Mouse (Mus musculus) CH12.LX (cell line): Measurements from ENCODE around the gene Pfkfb4. TPM values are rescaled to one million over a fixed set of nuclear protein-coding genes. Genes with fewer than 3 reads are reported as not detected.

Experiments used
- DNase-seq: peaks from one replicate; pipeline ENCODE4 v3.0.0-alpha.2; 2013; ENCODE audit errors: extremely low read depth
- H3K27ac ChIP-seq: 2 replicates; pipeline ENCODE4 v1.5.1; 2012; ENCODE audit warnings: low read depth, mild to moderate bottlenecking, control low read depth, moderate library complexity; ENCODE audit not compliant: insufficient read depth
- H3K27me3 ChIP-seq: replicated peaks from 2 replicates; pipeline ENCODE3; 2012; ENCODE audit warnings: inconsistent platforms
- H3K36me3 ChIP-seq, 2 experiments: replicated peaks in 1 of 2; 2 replicates each; pipeline versions ENCODE3 to v1.6.1; 2012; ENCODE audit warnings: inconsistent platforms in 1 of 2, low read length in 1 of 2, mild to moderate bottlenecking in 1 of 2, mixed read lengths in 1 of 2, moderate library complexity in 1 of 2; ENCODE audit not compliant: control insufficient read depth in 1 of 2, insufficient read depth in 1 of 2
- H3K4me1 ChIP-seq, 2 experiments: 2 replicates each; pipeline ENCODE4 v1.6.1; 2012; ENCODE audit warnings: inconsistent platforms in 1 of 2, moderate library complexity in 1 of 2; ENCODE audit not compliant: insufficient read depth in 2 of 2, control insufficient read depth in 1 of 2
- H3K4me2 ChIP-seq: 2 replicates; pipeline ENCODE4 v1.6.1; 2012; ENCODE audit warnings: low read depth, mild to moderate bottlenecking, control low read depth; ENCODE audit not compliant: poor library complexity, insufficient read depth, severe bottlenecking
- H3K4me3 ChIP-seq, 3 experiments: fragments of 150-350 bp in 1 of 3; sonication (generic) in 1 of 3; replicated peaks in 1 of 3; 2 replicates each; pipeline versions ENCODE3 to v1.5.1; 2011 to 2012; ENCODE audit warnings: low read depth in 2 of 3, low read length in 2 of 3, mild to moderate bottlenecking in 2 of 3, moderate library complexity in 2 of 3, control low read depth in 1 of 3, improper control_type of control experiment in 1 of 3, inconsistent platforms in 1 of 3, mixed read lengths in 1 of 3; ENCODE audit not compliant: poor library complexity in 1 of 3
- H3K79me2 ChIP-seq: replicated peaks from 2 replicates; pipeline ENCODE4 v1.6.1; 2012; ENCODE audit warnings: mild to moderate bottlenecking, moderate library complexity; ENCODE audit not compliant: control insufficient read depth, poor library complexity, insufficient read depth, severe bottlenecking; ENCODE audit errors: extremely low read depth
- H3K9ac ChIP-seq: 2 replicates; pipeline ENCODE4 v1.6.1; 2012; ENCODE audit warnings: low read depth, mild to moderate bottlenecking, control low read depth, moderate library complexity; ENCODE audit not compliant: insufficient read depth
- H3K9me3 ChIP-seq: replicated peaks from 2 replicates; pipeline ENCODE3; 2012; ENCODE audit warnings: low read length, inconsistent platforms, mixed read lengths
- BHLHE40 ChIP-seq: IDR thresholded peaks from 2 replicates; pipeline ENCODE4 v1.6.1; 2011; ENCODE audit warnings: mild to moderate bottlenecking, low read depth, low read length, improper control_type of control experiment
- CHD1 ChIP-seq: IDR thresholded peaks from 2 replicates; pipeline ENCODE4 v1.6.1; 2012; ENCODE audit warnings: low read depth, low read length, improper control_type of control experiment, inconsistent platforms
- E2F4 ChIP-seq: IDR thresholded peaks from 2 replicates; pipeline ENCODE4 v1.6.1; 2011; ENCODE audit warnings: low read depth, low read length, improper control_type of control experiment; ENCODE audit not compliant: insufficient replicate concordance
- ELF1 ChIP-seq: IDR thresholded peaks from 2 replicates; pipeline ENCODE4 v1.6.1; 2014; ENCODE audit warnings: low read depth, mild to moderate bottlenecking, inconsistent platforms, low read length, improper control_type of control experiment
- ETS1 ChIP-seq: conservative IDR thresholded peaks from 2 replicates; pipeline ENCODE4 v1.6.1; 2012; ENCODE audit warnings: low read depth, mild to moderate bottlenecking, inconsistent platforms, low read length, improper control_type of control experiment, moderate library complexity
- IRF4 ChIP-seq: IDR thresholded peaks from 2 replicates; pipeline ENCODE4 v1.6.1; 2014; ENCODE audit warnings: low read depth, mild to moderate bottlenecking, inconsistent platforms, low read length, improper control_type of control experiment
- MAX ChIP-seq: IDR thresholded peaks from 2 replicates; pipeline ENCODE4 v1.6.1; 2011; ENCODE audit warnings: low read length, improper control_type of control experiment
- MEF2A ChIP-seq: IDR thresholded peaks from 2 replicates; pipeline ENCODE4 v1.6.1; 2014; ENCODE audit warnings: low read depth, mild to moderate bottlenecking, inconsistent platforms, low read length, improper control_type of control experiment, borderline replicate concordance
- MYC ChIP-seq: IDR thresholded peaks from 2 replicates; pipeline ENCODE4 v1.6.1; 2011; ENCODE audit warnings: low read depth, mild to moderate bottlenecking, improper control_type of control experiment, low read length
- NELFE ChIP-seq: IDR thresholded peaks from 2 replicates; pipeline ENCODE4 v1.6.1; 2011; ENCODE audit warnings: low read depth, low read length, improper control_type of control experiment
- NRF1 ChIP-seq: IDR thresholded peaks from 2 replicates; pipeline ENCODE4 v1.6.1; 2014; ENCODE audit warnings: low read depth, mild to moderate bottlenecking, inconsistent platforms, low read length, improper control_type of control experiment, moderate library complexity
- PAX5 ChIP-seq: IDR thresholded peaks from 2 replicates; pipeline ENCODE4 v1.6.1; 2012; ENCODE audit warnings: low read length, inconsistent platforms, mixed read lengths
- POLR2A ChIP-seq: IDR thresholded peaks from 2 replicates; pipeline ENCODE4 v1.6.1; 2011; ENCODE audit warnings: low read depth, mild to moderate bottlenecking, improper control_type of control experiment, low read length
- RAD21 ChIP-seq: IDR thresholded peaks from 2 replicates; pipeline ENCODE4 v1.6.1; 2011; ENCODE audit warnings: low read depth, mild to moderate bottlenecking, low read length, improper control_type of control experiment, moderate library complexity
- RCOR1 ChIP-seq: conservative IDR thresholded peaks from 2 replicates; pipeline ENCODE4 v1.6.1; 2012; ENCODE audit warnings: low read depth, mild to moderate bottlenecking, inconsistent platforms, low read length, improper control_type of control experiment
- SMC3 ChIP-seq: IDR thresholded peaks from 2 replicates; pipeline ENCODE4 v1.6.1; 2011; ENCODE audit warnings: low read depth, low read length, improper control_type of control experiment
- TBP ChIP-seq: conservative IDR thresholded peaks from 2 replicates; pipeline ENCODE4 v1.6.1; 2011; ENCODE audit warnings: low read depth, low read length, improper control_type of control experiment
- TCF12 ChIP-seq: IDR thresholded peaks from 2 replicates; pipeline ENCODE4 v1.6.1; 2014; ENCODE audit warnings: low read depth, mild to moderate bottlenecking, inconsistent platforms, low read length, improper control_type of control experiment
- USF1 ChIP-seq: IDR thresholded peaks from 2 replicates; pipeline ENCODE4 v1.6.1; 2014; ENCODE audit warnings: low read depth, mild to moderate bottlenecking, inconsistent platforms, low read length, improper control_type of control experiment
- ZC3H11A ChIP-seq: IDR thresholded peaks from 2 replicates; pipeline ENCODE4 v1.6.1; 2012; ENCODE audit warnings: low read depth, mild to moderate bottlenecking, inconsistent platforms, low read length, improper control_type of control experiment
- ZKSCAN1 ChIP-seq: IDR thresholded peaks from 2 replicates; pipeline ENCODE4 v1.6.1; 2012; ENCODE audit warnings: low read depth, inconsistent platforms, low read length, improper control_type of control experiment, borderline replicate concordance
- dilution Hi-C: fragments of 300-500 bp; cut with MboI; formaldehyde crosslinking; loops from 2 replicates; pipeline ENCODE4 v1.14.3; 2020; ENCODE audit warnings: low sequenced_read_pairs; ENCODE audit not compliant: extremely low pct_unique_long_range_greater_than_20kb, extremely low pct_ligation_motif_present
- in situ Hi-C: fragments of 300-500 bp; cut with MboI; formaldehyde crosslinking; loops from 3 replicates; pipeline ENCODE4 v1.14.3; 2019; ENCODE audit warnings: low sequenced_read_pairs, low pct_ligation_motif_present, low pct_unique_long_range_greater_than_20kb, mixed read lengths
- polyA plus RNA-seq: library from polyadenylated mRNA; unstranded; fragments of >175 nt; gene quantifications from 2 replicates; pipeline ENCODE4 v1.2.1, GENCODE M21; 2012; ENCODE audit warnings: low read depth; ENCODE audit not compliant: insufficient read length
- total RNA-seq, 2 experiments: library from RNA; depleted of rRNA; stranded (reverse); fragments of 300-350 nt in 1 of 2; fragments of >200 nt in 1 of 2; gene quantifications; 2 replicates each; pipeline ENCODE4 v1.2.3; 2012 to 2014

Pfkfb4 gene
- total and polyA plus RNA-seq, 3 experiments, result 5.1 to 6.7 (median 5.9) TPM

DNA sequence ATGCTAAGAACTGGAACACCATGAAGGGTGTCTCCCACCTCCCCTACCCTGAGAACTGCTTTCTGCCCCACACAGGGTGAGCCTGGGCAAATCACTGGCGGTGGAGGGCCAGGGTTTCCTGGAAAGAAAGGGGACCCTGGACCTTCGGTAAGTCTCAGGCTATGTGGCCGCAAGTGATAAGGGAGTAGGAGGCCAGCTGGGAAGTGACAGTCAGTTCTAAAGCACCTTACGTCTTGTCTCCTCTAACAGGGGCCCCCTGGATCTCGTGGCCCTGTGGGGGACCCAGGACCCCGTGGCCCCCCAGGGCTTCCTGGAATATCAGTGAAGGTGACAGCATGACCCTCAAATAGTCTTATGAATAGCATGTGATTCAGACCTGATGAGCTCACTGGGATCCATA, 27.2 kb upstream of the Pfkfb4 start:
- in situ Hi-C loops, result no loop called here

DNA sequence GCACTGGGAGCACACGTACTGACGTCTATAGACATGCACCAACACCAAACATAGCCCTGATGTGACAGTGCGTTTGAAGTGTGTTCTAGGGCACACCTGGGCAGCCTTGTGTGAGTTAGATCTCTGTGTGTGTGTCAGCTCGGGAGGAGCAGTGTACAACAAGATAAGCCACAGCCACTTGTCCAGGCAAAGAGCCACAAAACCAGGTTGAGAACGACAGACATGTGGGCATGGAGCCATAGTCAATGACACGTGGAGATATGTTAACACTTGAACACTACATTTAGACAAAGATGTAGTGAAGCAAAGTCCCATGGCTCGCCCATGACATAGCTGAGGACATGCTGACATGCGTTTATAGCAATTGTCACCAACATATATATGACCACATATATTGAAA, 21.0 kb upstream of the Pfkfb4 start:
- H3K4me2 ChIP-seq, result no peak overlapping the region
- H3K9me3 ChIP-seq, result no peaks in the 10 kb centered on the region
- dilution Hi-C loops, result no loop called here
- no peak for DNase-seq
- H3K9ac ChIP-seq, result no peak overlapping the region
- no peaks in the 10 kb centered on the region for H3K4me1 ChIP-seq
- TF ChIP-seq NELFE (no peak), CHD1 (no peak), PAX5 (no peak), TBP (no peak)
- H3K36me3 ChIP-seq, result peaks cover 0 to 39% of the 10 kb centered on the region in 2 experiments
- H3K27me3 ChIP-seq, result no peaks in the 10 kb centered on the region
- H3K4me3 ChIP-seq, result no peak overlapping the region
- in situ Hi-C loops, result no loop called here
- no peak overlapping the region for H3K27ac ChIP-seq
- H3K79me2 ChIP-seq, result no peaks in the 10 kb centered on the region

More for the DNA sequence above, 27.2 kb upstream of the Pfkfb4 start:
- no peaks in the 10 kb centered on the region for H3K9me3 ChIP-seq
- H3K4me1 ChIP-seq, result no peaks in the 10 kb centered on the region
- no peaks in the 10 kb centered on the region for H3K79me2 ChIP-seq
- peaks cover 0 to 27% of the 10 kb centered on the region in 2 experiments for H3K36me3 ChIP-seq
- dilution Hi-C loops, result no loop called here
- H3K27ac ChIP-seq, result no peak overlapping the region
- no peak overlapping the region for H3K9ac ChIP-seq
- no peak for TF ChIP-seq RCOR1
- TF ChIP-seq ZC3H11A, result no peak
- no peak for TF ChIP-seq POLR2A
- TF ChIP-seq ELF1, result no peak
- TF ChIP-seq BHLHE40, result no peak
- no peak for TF ChIP-seq NRF1
- no peak for TF ChIP-seq E2F4
- TF ChIP-seq IRF4, result no peak
- no peak for TF ChIP-seq MAX
- TF ChIP-seq SMC3, result no peak
- TF ChIP-seq PAX5, result no peak
- no peak for TF ChIP-seq USF1
- TF ChIP-seq MEF2A, result no peak
- no peak for TF ChIP-seq RAD21
- no peak for TF ChIP-seq MYC
- no peak for TF ChIP-seq TCF12
- TF ChIP-seq TBP, result no peak
- no peak for TF ChIP-seq NELFE
- no peak for TF ChIP-seq ZKSCAN1
- TF ChIP-seq ETS1, result no peak
- TF ChIP-seq, all 38 proteins: peak for 0
- DNase-seq, result no peak
- no peak overlapping the region for H3K4me2 ChIP-seq
- no peak overlapping the region for H3K4me3 ChIP-seq
- H3K27me3 ChIP-seq, result no peaks in the 10 kb centered on the region
